Mouse (Mus musculus): Measurements from ENCODE around the gene Tmem204. TPM values are rescaled to one million over a fixed set of nuclear protein-coding genes. Genes with fewer than 3 reads are reported as not detected.
"Not testable (repeated sequence)": the region's sequence is repeated elsewhere in the genome, so short reads cannot be mapped to it uniquely, and the experiment has no call there.

Gene Tmem204
- polyA plus RNA-seq (2012; rRNA removed) (3.0 and 3.1 TPM in 2 replicates), polyA plus RNA-seq (2014; fragmentation: Nextera tagmentation; extraction: Ambion mirVana) (4.3 TPM in 2 replicates)

DNA sequence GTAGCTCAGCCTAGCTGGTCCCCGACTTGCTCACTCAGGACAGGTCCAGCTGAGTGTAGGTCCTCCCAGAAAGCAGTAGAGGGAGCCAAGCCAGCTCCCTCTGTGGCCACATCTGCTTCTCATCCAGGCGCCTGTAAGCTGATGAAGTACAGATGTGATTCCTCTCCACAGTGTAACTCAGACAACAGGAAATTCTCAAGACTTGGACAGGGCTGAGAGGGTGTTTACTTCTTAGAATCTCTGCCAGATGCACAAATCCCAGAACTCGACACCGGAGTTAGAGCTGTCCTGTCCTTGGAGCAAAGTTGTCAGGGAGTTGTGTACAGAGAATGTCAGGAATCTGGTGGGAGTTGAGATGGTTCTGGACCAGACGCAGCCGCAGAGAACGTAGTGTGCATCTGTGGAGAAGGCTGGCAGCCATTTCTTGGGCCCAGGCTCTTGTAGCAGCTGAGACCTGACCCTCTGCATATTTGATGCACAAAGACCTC, at the start of gene Tmem204:
Gene Tmem204, minus strand, starts transcription at position 148 of the 488 bp plus-strand sequence.
- peak within 1 kb of the TSS; percentile 47 for H3K27ac ChIP-seq
- no peaks in the 10 kb centered on the region for H3K9me3 ChIP-seq (ENCODE audit: control insufficient read depth, low read length)
- ATAC-seq (ENCODE audit: insufficient read depth) (no peak), DNase-seq (ENCODE audit: low read depth in 3 of 3, low spot score in 3 of 3) (no peak)
- H3K27me3 ChIP-seq (ENCODE audit: control insufficient read depth, insufficient read depth, low read length), result no peaks in the 10 kb centered on the region
- peak; percentile 84 for TF ChIP-seq CTCF (IDR thresholded peaks at IDR 0.05; ENCODE audit: low read depth)
- no peak for TF ChIP-seq EP300 (IDR thresholded peaks at IDR 0.05; ENCODE audit: low read depth)
- no peak within 1 kb of the TSS for H3K4me2 ChIP-seq (ENCODE audit: low read depth)
- no peaks in the 10 kb centered on the region for H3K36me3 ChIP-seq (replicated peaks; ENCODE audit: control insufficient read depth, insufficient read depth, low read depth)
- H3K9ac ChIP-seq (replicated peaks), result no peak within 1 kb of the TSS
- H3K4me3 ChIP-seq (ENCODE audit: insufficient read depth in 1 of 2, low read depth in 2 of 2, low read length in 2 of 2), result no peak within 1 kb of the TSS
- H3K4me1 ChIP-seq (replicated peaks; ENCODE audit: control insufficient read depth in 2 of 2, insufficient read depth in 2 of 2, low read length in 1 of 2), result peaks cover 30 to 37% of the 10 kb centered on the region in 2 experiments
- WGBS (ENCODE audit: insufficient replicate concordance), result 57% methylated on average over 7 of the region's 7 CpGs

DNA sequence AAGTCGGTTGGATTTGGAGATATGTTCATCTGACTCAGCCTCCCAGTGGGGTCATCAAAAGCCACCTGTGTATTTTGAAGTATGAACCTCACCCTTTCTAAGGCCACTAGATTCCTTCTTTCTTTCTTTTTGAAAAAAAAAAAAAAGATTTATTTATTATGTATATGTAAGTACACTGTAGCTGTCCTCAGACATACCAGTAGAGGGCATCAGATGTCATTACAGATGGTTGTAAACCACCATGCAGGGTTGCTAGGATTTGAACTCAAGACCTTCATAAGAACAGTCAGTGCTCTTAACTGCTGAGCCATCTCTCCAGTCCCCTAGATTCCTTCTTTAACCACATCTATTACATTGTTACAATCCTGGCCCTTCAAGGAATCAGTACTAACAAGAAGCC, 46.7 kb upstream of the Tmem204 start:
- no peak for TF ChIP-seq EP300 (IDR thresholded peaks at IDR 0.05; ENCODE audit: low read depth)
- peak; percentile 38; the same call in 1 of the 2 replicates for TF ChIP-seq CTCF (IDR thresholded peaks at IDR 0.05; ENCODE audit: low read depth)
- DNase-seq (ENCODE audit: low read depth in 3 of 3, low spot score in 3 of 3) (no peak), ATAC-seq (ENCODE audit: insufficient read depth) (no peak)
- no peak overlapping the region for H3K4me2 ChIP-seq (ENCODE audit: low read depth)
- no peaks in the 10 kb centered on the region for H3K9me3 ChIP-seq (ENCODE audit: control insufficient read depth, low read length)
- H3K27ac ChIP-seq, result no peak overlapping the region
- peaks cover 38 to 41% of the 10 kb centered on the region in 2 experiments for H3K4me1 ChIP-seq (replicated peaks; ENCODE audit: control insufficient read depth in 2 of 2, insufficient read depth in 2 of 2, low read length in 1 of 2)
- no peak overlapping the region for H3K9ac ChIP-seq (replicated peaks)
- 83% methylated on average over 1 of the region's 1 CpGs for WGBS (ENCODE audit: insufficient replicate concordance)
- no peaks in the 10 kb centered on the region for H3K27me3 ChIP-seq (ENCODE audit: control insufficient read depth, insufficient read depth, low read length)
- no peaks in the 10 kb centered on the region for H3K36me3 ChIP-seq (replicated peaks; ENCODE audit: control insufficient read depth, insufficient read depth, low read depth)
- H3K4me3 ChIP-seq (ENCODE audit: insufficient read depth in 1 of 2, low read depth in 2 of 2, low read length in 2 of 2), result no peak overlapping the region

DNA sequence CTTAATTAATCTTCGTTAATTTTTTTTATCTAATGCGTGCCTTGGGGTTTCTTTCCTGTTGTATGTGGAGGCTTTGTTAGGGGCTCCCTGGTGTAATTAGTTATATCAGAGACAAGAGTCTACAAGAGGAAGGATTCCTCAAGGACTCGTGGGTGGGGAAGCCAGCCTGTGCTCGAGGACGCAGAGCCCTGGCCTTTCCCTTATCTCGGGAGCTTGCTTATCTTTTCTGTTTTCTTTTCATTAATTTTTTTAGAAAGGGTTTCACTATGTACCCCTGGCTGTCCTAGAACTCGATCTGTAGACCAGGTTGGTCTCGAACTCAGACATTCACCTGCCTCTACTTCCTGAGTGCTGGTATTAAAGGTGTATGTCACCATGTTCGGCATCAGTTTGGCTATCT, 44.3 kb upstream of the Tmem204 start:
- DNase-seq (ENCODE audit: low read depth in 3 of 3, low spot score in 3 of 3), result no peak
- Histone ChIP-seq H3K4me3 (ENCODE audit: insufficient read depth in 1 of 2, low read depth in 2 of 2, low read length in 2 of 2) (no peak overlapping the region), H3K27ac (peak overlapping the region; percentile 93), H3K27me3 (ENCODE audit: control insufficient read depth, insufficient read depth, low read length) (no peaks in the 10 kb centered on the region; the same call in 1 of the 2 replicates), H3K4me2 (ENCODE audit: low read depth) (peak overlapping the region; percentile 47), H3K9ac (replicated peaks) (peak overlapping the region; percentile 66), H3K36me3 (replicated peaks; ENCODE audit: control insufficient read depth, insufficient read depth, low read depth) (no peaks in the 10 kb centered on the region), H3K4me1 (replicated peaks; ENCODE audit: control insufficient read depth in 2 of 2, insufficient read depth in 2 of 2, low read length in 1 of 2) (peaks cover 33 to 35% of the 10 kb centered on the region in 2 experiments), H3K9me3 (ENCODE audit: control insufficient read depth, low read length) (no peaks in the 10 kb centered on the region)
- 21% methylated on average over 9 of the region's 9 CpGs for WGBS (ENCODE audit: insufficient replicate concordance)
- TF ChIP-seq EP300 (IDR thresholded peaks at IDR 0.05; ENCODE audit: low read depth) (no peak), CTCF (IDR thresholded peaks at IDR 0.05; ENCODE audit: low read depth) (no peak)
- ATAC-seq (ENCODE audit: insufficient read depth), result peak; percentile 45; the same call in 1 of the 2 replicates

DNA sequence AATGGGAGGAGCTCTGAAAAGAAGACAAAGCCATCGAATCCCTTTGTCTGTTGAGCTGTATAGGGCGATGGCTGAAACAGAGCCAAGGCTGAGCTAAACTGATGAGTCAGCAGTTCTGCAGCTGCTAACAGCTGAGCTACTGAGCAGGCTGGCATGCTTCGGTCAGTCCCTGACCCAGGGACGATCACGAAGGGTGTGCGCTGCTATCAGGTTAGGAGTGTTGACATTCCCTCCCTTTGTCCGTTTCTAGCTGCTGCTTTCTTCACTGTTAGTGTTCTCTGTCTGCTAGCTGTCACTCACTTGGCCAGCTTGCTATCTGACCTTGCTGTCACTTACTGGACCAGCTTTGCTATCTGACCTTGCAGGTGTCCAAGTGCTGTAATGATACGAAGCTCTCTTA, 43.7 kb upstream of the Tmem204 start:
- Histone ChIP-seq H3K4me2 (ENCODE audit: low read depth) (peak overlapping the region; percentile 47), H3K9me3 (ENCODE audit: control insufficient read depth, low read length) (no peaks in the 10 kb centered on the region), H3K36me3 (replicated peaks; ENCODE audit: control insufficient read depth, insufficient read depth, low read depth) (no peaks in the 10 kb centered on the region), H3K27ac (peak overlapping the region; percentile 93), H3K27me3 (ENCODE audit: control insufficient read depth, insufficient read depth, low read length) (no peaks in the 10 kb centered on the region; the same call in 1 of the 2 replicates), H3K4me1 (replicated peaks; ENCODE audit: control insufficient read depth in 2 of 2, insufficient read depth in 2 of 2, low read length in 1 of 2) (peaks cover 33 to 35% of the 10 kb centered on the region in 2 experiments), H3K9ac (replicated peaks) (peak overlapping the region; percentile 66), H3K4me3 (ENCODE audit: insufficient read depth in 1 of 2, low read depth in 2 of 2, low read length in 2 of 2) (peak overlapping the region in 1 of 2 experiments; percentile 16; a peak in 3 of 4 replicates)
- WGBS (ENCODE audit: insufficient replicate concordance), result 7% methylated on average over 8 of the region's 8 CpGs
- TF ChIP-seq CTCF (IDR thresholded peaks at IDR 0.05; ENCODE audit: low read depth) (no peak), EP300 (IDR thresholded peaks at IDR 0.05; ENCODE audit: low read depth) (peak; percentile 62)
- DNase-seq (ENCODE audit: low read depth in 3 of 3, low spot score in 3 of 3), result peak; percentile 62 to 76 (median 65)
- peak; percentile 86 for ATAC-seq (ENCODE audit: insufficient read depth)

DNA sequence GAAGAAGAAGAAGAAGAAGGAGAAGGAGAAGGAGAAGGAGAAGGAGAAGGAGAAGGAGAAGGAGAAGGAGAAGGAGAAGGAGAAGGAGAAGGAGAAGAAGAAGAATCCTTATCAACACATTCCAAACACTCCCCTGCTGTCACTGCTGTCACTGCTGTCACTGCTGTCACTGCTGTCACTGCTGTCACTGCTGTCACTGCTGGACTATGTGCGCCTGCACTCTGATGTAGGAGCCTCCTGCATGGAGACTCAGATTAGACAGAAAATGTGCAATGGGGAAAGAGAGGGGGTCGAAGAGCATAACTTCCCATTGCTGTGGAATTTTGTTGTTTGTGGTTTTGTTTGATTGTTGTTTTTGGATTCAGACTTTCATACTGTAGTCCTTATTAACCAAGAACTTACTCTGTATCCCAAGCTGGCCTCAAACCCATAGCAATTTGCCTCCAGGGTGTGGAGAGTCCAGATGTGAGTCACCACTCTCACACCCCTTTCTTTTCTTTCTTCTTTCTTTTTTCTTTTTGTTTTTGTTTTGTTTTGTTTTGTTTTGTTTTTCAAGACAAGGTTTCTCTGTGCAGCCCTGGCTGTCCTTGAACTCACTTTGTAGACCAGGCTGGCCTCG, 42.2 kb upstream of the Tmem204 start:
- WGBS (ENCODE audit: insufficient replicate concordance), result 39% methylated on average over 3 of the region's 3 CpGs
- not testable (repeated sequence) for H3K9me3 ChIP-seq (ENCODE audit: control insufficient read depth, low read length); H3K4me3 ChIP-seq (ENCODE audit: insufficient read depth in 1 of 2, low read depth in 2 of 2, low read length in 2 of 2); H3K27me3 ChIP-seq (ENCODE audit: control insufficient read depth, insufficient read depth, low read length); H3K36me3 ChIP-seq (replicated peaks; ENCODE audit: control insufficient read depth, insufficient read depth, low read depth); DNase-seq (ENCODE audit: low read depth in 3 of 3, low spot score in 3 of 3)
- Histone ChIP-seq H3K27ac (peak overlapping the region; percentile 93), H3K9ac (replicated peaks) (peak overlapping the region; percentile 42), H3K4me2 (ENCODE audit: low read depth) (peak overlapping the region; percentile 25; the same call in 1 of the 2 replicates), H3K4me1 (replicated peaks; ENCODE audit: control insufficient read depth in 2 of 2, insufficient read depth in 2 of 2, low read length in 1 of 2) (peaks cover 33 to 35% of the 10 kb centered on the region in 2 experiments)
- ATAC-seq (ENCODE audit: insufficient read depth), result peak; percentile 48; the same call in 1 of the 2 replicates
- 0 out of 2 replicates have a peak, but pooled peaks have one; percentile 5 for TF ChIP-seq EP300 (IDR thresholded peaks at IDR 0.05; ENCODE audit: low read depth)
